Mouse (Mus musculus) heart, postnatal 0 days (tissue): ENCODE results near the gene Fhl2. TPM values are rescaled to one million over a fixed set of nuclear protein-coding genes. Genes with fewer than 3 reads are reported as not detected.

Experiments used
- ATAC-seq: fragments of 200-750 bp; cut with Nextera tagmentation; 2 replicates; pipeline ENCODE4 v1.8.0; 2017; ENCODE audit warnings: low read depth, moderate number of reproducible peaks, moderate library complexity; ENCODE audit not compliant: insufficient read depth
- DNase-seq: peaks from one replicate; pipeline ENCODE4 v3.0.0-alpha.2; 2016; ENCODE audit warnings: low spot score
- H3K27ac ChIP-seq: fragments of 300-500 bp; sonication (generic); 2 replicates; pipeline ENCODE4 v1.5.1; 2014; ENCODE audit warnings: low read depth, mild to moderate bottlenecking
- H3K27me3 ChIP-seq: fragments of 300-500 bp; sonication (generic); 2 replicates; pipeline ENCODE4 v1.6.1; 2014; ENCODE audit warnings: low read length, mixed read lengths; ENCODE audit not compliant: control insufficient read depth, insufficient read depth
- H3K36me3 ChIP-seq: fragments of 300-500 bp; sonication (generic); replicated peaks from 2 replicates; pipeline ENCODE4 v1.6.1; 2014; ENCODE audit warnings: low read length, mixed read lengths; ENCODE audit not compliant: control insufficient read depth, insufficient read depth
- H3K4me1 ChIP-seq: fragments of 300-500 bp; sonication (generic); 2 replicates; pipeline ENCODE4 v1.6.1; 2014; ENCODE audit warnings: antibody characterized with exemption; ENCODE audit not compliant: control insufficient read depth, insufficient read depth
- H3K4me2 ChIP-seq: fragments of 300-500 bp; sonication (generic); 2 replicates; pipeline ENCODE4 v1.6.1; 2014; ENCODE audit warnings: low read depth, mild to moderate bottlenecking, low read length, moderate library complexity
- H3K4me3 ChIP-seq: fragments of 300-500 bp; sonication (generic); 2 replicates; pipeline ENCODE4 v1.5.1; 2014; ENCODE audit warnings: low read depth, low read length
- H3K9ac ChIP-seq: fragments of 300-500 bp; sonication (generic); replicated peaks from 2 replicates; pipeline ENCODE4 v1.6.1; 2014; ENCODE audit warnings: low read depth, low read length, mixed read lengths
- H3K9me3 ChIP-seq: fragments of 300-500 bp; sonication (generic); replicated peaks from 2 replicates; pipeline ENCODE4 v1.6.1; 2016; ENCODE audit warnings: low read length; ENCODE audit not compliant: control insufficient read depth
- CTCF ChIP-seq: IDR thresholded peaks from 2 replicates; pipeline ENCODE4 v1.5.1; 2016; ENCODE audit warnings: antibody characterized with exemption, control low read depth, low read depth
- EP300 ChIP-seq: IDR thresholded peaks from 2 replicates; pipeline ENCODE4 v1.6.1; 2016; ENCODE audit warnings: antibody characterized with exemption, low read depth
- WGBS: fragments of 180-500 bp; shearing (Covaris S2); extraction: QIAGEN DNeasy Blood & Tissue Kit; methylation state at CpG from one replicate; pipeline ENCODE4 v1.1.7; 2014; 5-methylcytosine and 5-hydroxymethylcytosine counted together
- polyA plus RNA-seq: library from polyadenylated mRNA; unstranded; fragments of >200 nt; fragmentation: Nextera tagmentation; extraction: Ambion mirVana; gene quantifications from 2 replicates; pipeline ENCODE4 v1.2.1, GENCODE M21; 2015
- total RNA-seq: library from RNA; depleted of rRNA; stranded (reverse); fragments of >200 nt; gene quantifications from 2 replicates; pipeline ENCODE4 v1.2.3, GENCODE M21; 2014; ENCODE audit warnings: low replicate concordance

Gene Fhl2
- total and polyA plus RNA-seq, 2 experiments from 2014 or later: 1,129 to 2,942 TPM

DNA sequence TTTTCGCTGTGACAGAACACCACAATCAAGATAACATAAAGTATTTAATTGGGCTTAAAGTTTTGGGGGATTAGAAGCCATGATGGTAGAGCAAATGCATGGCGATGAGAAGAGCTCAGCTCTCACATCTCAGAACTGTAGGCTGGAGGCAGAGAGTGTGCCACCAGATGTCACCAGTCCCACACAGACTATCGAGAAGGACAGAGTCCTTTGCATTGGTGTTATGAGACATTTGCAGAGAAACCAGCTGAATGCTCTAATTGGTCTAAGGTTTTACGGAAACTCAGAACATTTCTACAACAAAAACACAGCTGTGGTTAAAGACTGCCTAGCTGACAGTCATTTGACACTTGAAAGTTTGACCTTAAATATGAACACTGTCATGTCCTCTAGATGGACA, 53.5 kb downstream of the Fhl2 start:
- Histone ChIP-seq H3K9me3 (no peaks in the 10 kb centered on the region), H3K27ac (peak overlapping the region; percentile 23), H3K4me1 (peaks cover 40% of the 10 kb centered on the region), H3K4me3 (no peak overlapping the region), H3K27me3 (no peaks in the 10 kb centered on the region), H3K36me3 (peaks cover 71% of the 10 kb centered on the region), H3K4me2 (no peak overlapping the region), H3K9ac (0 out of 2 replicates have a peak overlapping the region, but pooled peaks have one; percentile 20)
- ATAC-seq: no peak
- no peak for DNase-seq
- TF ChIP-seq CTCF (peak; percentile 58), EP300 (no peak)
- WGBS: 60% methylated on average over 4 of the region's 4 CpGs

DNA sequence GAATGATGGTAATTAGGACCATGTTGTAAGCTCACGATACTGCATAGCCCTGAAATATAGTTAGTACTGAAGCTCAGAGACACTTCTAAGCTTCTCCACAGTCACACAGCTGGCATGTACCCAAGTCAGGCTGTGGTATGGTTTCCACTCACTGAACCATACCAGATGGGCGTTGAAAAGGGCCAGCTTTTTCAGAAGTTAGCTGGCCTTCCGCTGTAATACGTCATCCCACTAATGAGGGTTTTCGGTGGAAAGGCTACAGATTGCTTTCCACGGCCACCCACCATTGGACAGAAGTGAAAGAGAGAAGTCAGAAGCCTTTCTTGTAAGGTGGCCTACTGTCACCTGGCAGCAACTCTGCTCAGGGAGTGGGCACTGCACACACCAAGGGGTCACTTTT, 53.9 kb downstream of the Fhl2 start:
- WGBS: 63% methylated on average over 6 of the region's 6 CpGs
- TF ChIP-seq EP300 (no peak), CTCF (no peak)
- no peak overlapping the region for H3K4me3 ChIP-seq
- no peak for DNase-seq
- H3K9ac ChIP-seq: no peak overlapping the region
- H3K9me3 ChIP-seq: no peaks in the 10 kb centered on the region
- H3K27ac ChIP-seq: peak overlapping the region; percentile 23
- no peak overlapping the region for H3K4me2 ChIP-seq
- peaks cover 37% of the 10 kb centered on the region for H3K4me1 ChIP-seq
- H3K36me3 ChIP-seq: peaks cover 71% of the 10 kb centered on the region
- ATAC-seq: no peak
- no peaks in the 10 kb centered on the region for H3K27me3 ChIP-seq

DNA sequence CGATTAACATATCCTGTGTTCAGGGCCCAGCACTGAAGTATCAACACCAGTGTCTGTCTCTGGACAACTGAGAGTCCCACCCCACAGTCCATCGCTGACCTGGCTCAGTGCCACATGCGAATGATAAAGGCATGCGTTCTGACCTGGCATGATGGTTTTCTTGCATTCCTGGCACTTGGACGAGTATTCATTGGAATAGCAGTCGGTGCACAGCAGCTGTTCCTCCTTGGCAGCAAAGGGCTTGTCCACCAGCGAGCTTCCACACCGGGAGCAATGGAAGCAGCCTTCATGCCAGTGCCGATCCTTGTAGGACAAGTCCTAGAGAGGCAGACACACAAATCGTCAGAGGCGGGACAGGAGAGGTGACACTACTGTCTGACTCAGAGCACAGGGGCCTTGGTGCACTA, 55.2 kb downstream of the Fhl2 start:
- WGBS: 26% methylated on average over 11 of the region's 11 CpGs
- ATAC-seq: peak; percentile 12
- H3K4me2 ChIP-seq: no peak overlapping the region

DNA sequence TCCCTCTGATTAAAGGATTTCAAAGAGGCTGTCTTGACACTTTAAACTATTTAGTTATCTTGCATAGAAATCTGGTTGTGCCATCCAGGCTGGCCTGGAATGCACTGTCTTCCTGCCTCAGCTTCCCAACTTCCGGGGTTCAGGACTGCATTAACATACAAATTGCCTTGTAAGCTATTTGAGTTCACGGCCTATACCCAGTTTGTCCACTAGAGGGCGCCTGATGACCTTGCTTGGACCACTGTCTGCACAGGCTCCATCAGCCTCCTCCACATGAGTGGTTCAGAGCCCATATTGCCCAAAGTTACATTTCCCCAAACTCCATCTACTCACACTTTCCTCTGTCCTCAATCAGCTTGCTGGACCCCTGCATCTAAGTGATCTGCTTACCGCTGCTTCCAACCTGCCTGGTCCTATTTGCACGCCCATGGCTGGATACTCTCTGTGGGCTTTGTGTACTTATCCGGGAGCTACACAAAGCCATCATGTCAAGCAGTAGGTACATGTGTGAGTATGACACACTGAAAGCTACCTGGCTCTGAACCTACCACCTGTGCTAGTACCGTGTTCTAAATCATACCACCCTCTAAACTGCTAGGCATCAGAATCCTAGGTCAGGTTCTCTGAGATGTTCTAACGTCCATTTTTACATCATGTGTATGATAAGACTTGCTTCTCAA, 57.1 kb downstream of the Fhl2 start:
- no peaks in the 10 kb centered on the region for H3K9me3 ChIP-seq
- 38% methylated on average over 8 of the region's 8 CpGs for WGBS

More for the DNA sequence above, 55.2 kb downstream of the Fhl2 start:
- TF ChIP-seq EP300 (no peak), CTCF (no peak)
- no peaks in the 10 kb centered on the region for H3K9me3 ChIP-seq
- H3K36me3 ChIP-seq: peaks cover 71% of the 10 kb centered on the region
- peaks cover 32% of the 10 kb centered on the region for H3K4me1 ChIP-seq
- no peak for DNase-seq
- no peak overlapping the region for H3K4me3 ChIP-seq
- H3K27me3 ChIP-seq: no peaks in the 10 kb centered on the region
- peak overlapping the region; percentile 50 for H3K27ac ChIP-seq
- 0 out of 2 replicates have a peak overlapping the region, but pooled peaks have one; percentile 6 for H3K9ac ChIP-seq

DNA sequence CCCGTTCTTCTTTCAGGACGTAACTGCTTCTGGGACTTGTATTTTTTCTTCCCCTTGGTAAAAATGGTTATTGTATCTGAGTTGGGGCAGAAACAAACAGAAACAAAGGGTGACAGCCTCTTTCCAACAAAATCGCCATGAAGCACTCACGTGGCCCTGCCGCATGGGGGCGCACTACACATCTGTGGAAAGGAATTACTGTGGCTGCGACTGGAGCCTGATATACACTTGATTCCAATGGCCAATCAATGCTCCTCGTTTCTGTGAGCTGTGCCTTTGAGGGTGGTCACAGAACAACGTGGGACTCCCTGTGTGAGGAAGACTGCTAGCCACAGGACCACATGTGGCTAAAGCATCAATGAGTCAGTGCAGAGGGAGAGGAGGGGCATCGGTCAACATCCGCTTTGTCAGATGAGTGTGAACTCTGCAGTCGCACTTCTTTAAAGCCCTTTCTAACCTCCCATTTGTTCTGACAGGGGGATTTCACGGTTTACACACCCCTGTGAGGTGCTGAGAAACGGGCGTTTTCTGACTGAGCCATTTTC, 58.4 kb downstream of the Fhl2 start:
- H3K9ac ChIP-seq: no peak overlapping the region
- WGBS: 61% methylated on average over 15 of the region's 15 CpGs
- no peak overlapping the region for H3K4me2 ChIP-seq
- peaks cover 12% of the 10 kb centered on the region; the same call in 1 of the 2 replicates for H3K4me1 ChIP-seq
- H3K36me3 ChIP-seq: peaks cover 79% of the 10 kb centered on the region
- no peak for ATAC-seq
- DNase-seq: no peak
- no peaks in the 10 kb centered on the region for H3K9me3 ChIP-seq
- H3K27me3 ChIP-seq: no peaks in the 10 kb centered on the region
- no peak overlapping the region for H3K4me3 ChIP-seq
- TF ChIP-seq CTCF (peak; percentile 24; the same call in 1 of the 2 replicates), EP300 (no peak)
- H3K27ac ChIP-seq: peak overlapping the region; percentile 43; the same call in 1 of the 2 replicates

More for the DNA sequence above, 57.1 kb downstream of the Fhl2 start:
- Histone ChIP-seq H3K4me3 (no peak overlapping the region), H3K36me3 (peaks cover 79% of the 10 kb centered on the region), H3K4me1 (peaks cover 21% of the 10 kb centered on the region; the same call in 1 of the 2 replicates), H3K9ac (no peak overlapping the region), H3K27ac (peak overlapping the region; percentile 37; the same call in 1 of the 2 replicates), H3K4me2 (no peak overlapping the region), H3K27me3 (no peaks in the 10 kb centered on the region)
- TF ChIP-seq CTCF (peak; percentile 95), EP300 (no peak)
- ATAC-seq (peak; percentile 51; the same call in 1 of the 2 replicates), DNase-seq (peak; percentile 74)
